Mouse (Mus musculus): Measurements from ENCODE around the gene Adgrg5. TPM values are rescaled to one million over a fixed set of nuclear protein-coding genes. Genes with fewer than 3 reads are reported as not detected.
A peak's percentile ranks its signal among the peaks of the same experiment; 100 is the strongest.

Gene Adgrg5
- polyA plus RNA-seq, 1 experiment = 0.15 TPM

DNA sequence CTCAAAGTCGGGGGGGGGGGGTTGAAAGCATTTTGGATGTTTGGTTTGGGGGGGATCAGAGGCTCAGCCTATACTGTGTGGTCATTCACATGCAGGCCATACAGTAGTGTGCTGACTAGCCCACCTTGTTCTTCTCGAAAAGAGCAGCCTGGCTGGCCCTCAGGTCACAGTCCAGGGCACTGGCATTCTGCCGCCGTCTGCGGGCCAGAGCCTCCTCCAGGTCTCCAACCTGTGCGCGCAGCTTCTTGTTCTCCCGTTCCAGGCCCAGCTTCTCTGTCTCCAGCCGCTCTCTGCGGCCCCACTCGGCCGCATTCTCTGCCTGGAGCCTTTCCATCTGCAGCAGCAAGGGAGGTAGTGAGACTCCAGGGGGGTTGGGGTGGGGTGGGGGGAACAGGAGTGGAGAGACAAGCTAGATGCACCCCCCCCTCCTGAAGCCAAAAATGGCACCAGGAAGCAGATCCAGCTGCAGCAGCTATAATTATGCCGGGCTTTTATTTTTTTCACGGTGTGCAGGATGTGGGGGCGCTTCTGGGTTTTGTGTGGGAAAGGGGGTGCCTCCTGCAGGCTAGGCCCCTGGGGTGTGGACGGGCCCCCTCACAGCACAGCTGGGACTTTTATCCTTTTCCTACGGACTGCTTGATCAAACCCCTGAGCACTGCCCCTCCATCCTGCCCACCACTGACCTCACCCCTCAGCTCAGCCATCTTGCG lies 15.7 kb upstream of the Adgrg5 start:
- Histone ChIP-seq H3K4me1 (ENCODE audit: control insufficient read depth, insufficient read depth, low read length) (peaks cover under 1% of the 10 kb centered on the region), H3K4me3 (ENCODE audit: control insufficient read depth, low read depth, low read length) (no peak overlapping the region), H3K27ac (ENCODE audit: control insufficient read depth, insufficient read depth, low read depth, low read length) (no peak overlapping the region), H3K27me3 (ENCODE audit: control insufficient read depth, insufficient read depth, low read length) (no peaks in the 10 kb centered on the region), H3K36me3 (ENCODE audit: control insufficient read depth, insufficient read depth, low read length) (no peaks in the 10 kb centered on the region)
- TF ChIP-seq CTCF (IDR thresholded peaks at IDR 0.05; ENCODE audit: control insufficient read depth, insufficient read depth, insufficient replicate concordance, low read depth, low read length) (no peak), POLR2A (IDR thresholded peaks at IDR 0.05; ENCODE audit: control insufficient read depth, low read depth, low read length) (no peak)

DNA sequence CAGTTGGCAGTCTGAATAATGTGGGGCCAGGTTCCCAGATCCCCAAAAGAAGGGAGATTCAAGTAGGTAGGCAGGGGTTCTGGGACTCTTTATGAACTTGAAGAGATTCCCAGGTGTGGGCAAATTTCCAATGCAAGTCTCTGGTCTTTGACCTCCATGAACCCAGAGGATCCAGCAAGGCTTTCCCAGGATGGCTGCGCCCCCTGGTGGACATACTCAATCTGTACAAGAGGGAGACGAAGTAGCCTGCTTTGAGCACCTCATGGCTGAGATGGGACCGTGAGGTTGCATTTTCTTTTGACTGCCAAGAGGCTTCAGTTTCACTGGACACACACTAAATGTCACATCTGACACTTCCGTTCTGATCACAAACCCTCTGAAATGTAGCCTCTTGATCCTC lies 14.6 kb upstream of the Adgrg5 start:
- Histone ChIP-seq H3K4me3 (ENCODE audit: control insufficient read depth, low read depth, low read length) (no peak overlapping the region), H3K27ac (ENCODE audit: control insufficient read depth, insufficient read depth, low read depth, low read length) (no peak overlapping the region), H3K4me1 (ENCODE audit: control insufficient read depth, insufficient read depth, low read length) (peaks cover 11% of the 10 kb centered on the region), H3K36me3 (ENCODE audit: control insufficient read depth, insufficient read depth, low read length) (no peaks in the 10 kb centered on the region), H3K27me3 (ENCODE audit: control insufficient read depth, insufficient read depth, low read length) (no peaks in the 10 kb centered on the region)
- no peak for TF ChIP-seq POLR2A (IDR thresholded peaks at IDR 0.05; ENCODE audit: control insufficient read depth, low read depth, low read length)
- peak; percentile 84; the same call in 1 of the 2 replicates for TF ChIP-seq CTCF (IDR thresholded peaks at IDR 0.05; ENCODE audit: control insufficient read depth, insufficient read depth, insufficient replicate concordance, low read depth, low read length)

DNA sequence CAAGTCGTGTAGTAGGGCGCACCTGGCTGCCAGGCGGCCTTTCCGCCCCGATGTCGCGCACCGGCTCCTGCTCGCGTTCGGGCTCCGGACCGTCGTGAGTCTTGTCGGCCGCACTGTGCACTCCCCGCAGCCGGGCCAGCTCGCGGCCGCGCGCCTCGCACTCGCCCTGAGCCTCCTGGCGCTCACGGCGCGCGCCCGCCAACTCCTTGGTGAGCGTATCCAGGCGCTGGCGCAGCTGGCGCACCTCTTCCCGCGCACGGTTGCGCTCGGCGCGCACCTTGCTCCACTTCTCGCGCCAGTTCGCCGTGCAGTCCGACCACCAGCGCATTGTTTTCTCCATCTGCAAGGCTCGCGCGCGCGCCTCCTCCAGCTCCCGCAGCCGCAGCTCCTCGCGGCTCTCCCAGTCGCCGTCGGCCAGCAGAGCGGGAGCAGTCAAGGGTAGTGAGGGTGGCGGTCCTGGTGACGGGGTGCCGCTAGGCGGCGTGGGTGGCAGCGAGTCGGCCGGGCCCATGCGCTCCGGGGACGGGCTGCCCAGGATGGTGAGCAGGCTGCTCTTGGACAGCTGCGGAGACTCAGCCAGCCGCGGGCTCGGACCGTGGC lies 10.3 kb upstream of the Adgrg5 start:
- Histone ChIP-seq H3K27ac (ENCODE audit: control insufficient read depth, insufficient read depth, low read depth, low read length) (no peak overlapping the region), H3K36me3 (ENCODE audit: control insufficient read depth, insufficient read depth, low read length) (no peaks in the 10 kb centered on the region), H3K4me3 (ENCODE audit: control insufficient read depth, low read depth, low read length) (peak overlapping the region; percentile 64), H3K27me3 (ENCODE audit: control insufficient read depth, insufficient read depth, low read length) (no peaks in the 10 kb centered on the region), H3K4me1 (ENCODE audit: control insufficient read depth, insufficient read depth, low read length) (peaks cover 22% of the 10 kb centered on the region)
- TF ChIP-seq POLR2A (IDR thresholded peaks at IDR 0.05; ENCODE audit: control insufficient read depth, low read depth, low read length) (no peak), CTCF (IDR thresholded peaks at IDR 0.05; ENCODE audit: control insufficient read depth, insufficient read depth, insufficient replicate concordance, low read depth, low read length) (0 out of 2 replicates have a peak, but pooled peaks have one; percentile 12)

DNA sequence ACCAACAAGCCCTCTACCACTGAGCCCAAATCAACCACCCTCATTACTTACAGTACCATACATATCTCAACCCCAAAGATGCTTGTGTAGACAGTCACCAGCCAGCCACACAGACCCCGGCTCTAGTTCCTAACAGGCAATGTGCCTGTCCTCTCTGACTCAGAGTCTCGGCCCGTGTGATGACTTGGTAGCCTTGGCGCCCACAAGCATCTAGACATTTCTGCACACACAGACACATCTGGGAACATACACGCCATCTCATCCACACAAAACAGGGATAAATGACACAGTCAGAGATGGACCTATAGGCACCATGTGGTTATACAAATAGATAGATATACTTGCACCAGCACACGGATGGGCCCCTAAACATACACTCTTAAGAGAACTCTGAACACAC lies 9.2 kb upstream of the Adgrg5 start:
- H3K4me3 ChIP-seq (ENCODE audit: control insufficient read depth, low read depth, low read length) = no peak overlapping the region
- no peak for TF ChIP-seq CTCF (IDR thresholded peaks at IDR 0.05; ENCODE audit: control insufficient read depth, insufficient read depth, insufficient replicate concordance, low read depth, low read length)
- no peak for TF ChIP-seq POLR2A (IDR thresholded peaks at IDR 0.05; ENCODE audit: control insufficient read depth, low read depth, low read length)
- peaks cover 24% of the 10 kb centered on the region for H3K4me1 ChIP-seq (ENCODE audit: control insufficient read depth, insufficient read depth, low read length)
- H3K27me3 ChIP-seq (ENCODE audit: control insufficient read depth, insufficient read depth, low read length) = no peaks in the 10 kb centered on the region
- H3K27ac ChIP-seq (ENCODE audit: control insufficient read depth, insufficient read depth, low read depth, low read length) = no peak overlapping the region
- no peaks in the 10 kb centered on the region for H3K36me3 ChIP-seq (ENCODE audit: control insufficient read depth, insufficient read depth, low read length)

DNA sequence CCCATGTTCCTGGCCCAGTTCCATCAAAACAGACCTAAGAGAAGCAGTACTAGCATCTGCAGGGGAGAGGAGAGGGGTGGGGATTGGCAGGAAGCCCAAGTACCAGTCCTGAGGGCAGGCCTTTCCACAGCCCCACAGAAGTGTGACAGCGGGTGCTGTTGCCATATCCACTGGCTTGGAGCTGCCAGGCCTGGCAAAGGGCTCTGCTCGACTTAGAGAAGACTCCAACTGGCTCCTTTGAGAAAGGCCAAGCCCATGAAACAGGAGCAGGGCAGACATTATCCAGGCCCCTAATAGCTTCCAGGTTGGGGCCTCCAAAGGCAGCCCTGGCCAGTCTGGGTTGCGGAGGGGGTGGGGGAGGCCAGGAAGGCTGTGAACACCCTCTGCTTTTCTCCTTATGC lies 8.8 kb upstream of the Adgrg5 start:
- Histone ChIP-seq H3K4me3 (ENCODE audit: control insufficient read depth, low read depth, low read length) (no peak overlapping the region), H3K4me1 (ENCODE audit: control insufficient read depth, insufficient read depth, low read length) (peaks cover 24% of the 10 kb centered on the region), H3K36me3 (ENCODE audit: control insufficient read depth, insufficient read depth, low read length) (no peaks in the 10 kb centered on the region), H3K27me3 (ENCODE audit: control insufficient read depth, insufficient read depth, low read length) (no peaks in the 10 kb centered on the region), H3K27ac (ENCODE audit: control insufficient read depth, insufficient read depth, low read depth, low read length) (no peak overlapping the region)
- TF ChIP-seq POLR2A (IDR thresholded peaks at IDR 0.05; ENCODE audit: control insufficient read depth, low read depth, low read length) (no peak), CTCF (IDR thresholded peaks at IDR 0.05; ENCODE audit: control insufficient read depth, insufficient read depth, insufficient replicate concordance, low read depth, low read length) (no peak)

DNA sequence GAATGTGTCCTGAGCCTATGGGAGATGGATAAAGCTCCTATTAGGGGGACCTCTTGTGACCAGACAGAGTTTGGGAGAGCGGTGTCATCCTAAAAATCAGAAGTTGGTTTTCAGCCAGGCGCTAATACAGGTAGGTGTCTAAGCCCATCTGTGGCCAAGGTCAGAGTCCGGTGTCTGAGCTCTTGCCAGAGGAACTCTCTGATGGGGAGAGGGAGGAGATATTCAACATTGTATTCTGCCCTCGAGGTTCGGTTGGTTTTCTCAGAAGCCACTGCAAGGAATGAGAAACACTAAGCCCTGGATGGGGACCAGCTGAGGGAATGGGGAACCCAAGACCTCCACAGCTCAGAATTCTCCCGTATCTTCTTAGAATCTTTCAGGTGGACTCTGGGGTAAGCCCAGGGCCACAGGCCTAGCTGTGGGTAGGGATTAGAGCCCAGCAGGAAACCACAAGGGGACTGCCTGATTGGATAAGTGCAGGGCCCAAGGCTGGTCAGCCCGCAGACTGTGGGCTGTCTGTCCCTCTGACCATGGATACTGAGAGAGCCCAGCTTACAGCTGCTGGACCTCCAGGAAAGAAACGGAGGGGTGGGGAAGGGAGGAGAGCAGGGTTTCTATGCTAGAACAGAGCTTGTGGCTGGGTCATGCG lies 7.1 kb upstream of the Adgrg5 start:
- H3K4me1 ChIP-seq (ENCODE audit: control insufficient read depth, insufficient read depth, low read length) = peaks cover 24% of the 10 kb centered on the region
- H3K27ac ChIP-seq (ENCODE audit: control insufficient read depth, insufficient read depth, low read depth, low read length) = no peak overlapping the region
- TF ChIP-seq POLR2A (IDR thresholded peaks at IDR 0.05; ENCODE audit: control insufficient read depth, low read depth, low read length) (no peak), CTCF (IDR thresholded peaks at IDR 0.05; ENCODE audit: control insufficient read depth, insufficient read depth, insufficient replicate concordance, low read depth, low read length) (no peak)
- H3K36me3 ChIP-seq (ENCODE audit: control insufficient read depth, insufficient read depth, low read length) = no peaks in the 10 kb centered on the region
- H3K4me3 ChIP-seq (ENCODE audit: control insufficient read depth, low read depth, low read length) = no peak overlapping the region
- no peaks in the 10 kb centered on the region for H3K27me3 ChIP-seq (ENCODE audit: control insufficient read depth, insufficient read depth, low read length)

DNA sequence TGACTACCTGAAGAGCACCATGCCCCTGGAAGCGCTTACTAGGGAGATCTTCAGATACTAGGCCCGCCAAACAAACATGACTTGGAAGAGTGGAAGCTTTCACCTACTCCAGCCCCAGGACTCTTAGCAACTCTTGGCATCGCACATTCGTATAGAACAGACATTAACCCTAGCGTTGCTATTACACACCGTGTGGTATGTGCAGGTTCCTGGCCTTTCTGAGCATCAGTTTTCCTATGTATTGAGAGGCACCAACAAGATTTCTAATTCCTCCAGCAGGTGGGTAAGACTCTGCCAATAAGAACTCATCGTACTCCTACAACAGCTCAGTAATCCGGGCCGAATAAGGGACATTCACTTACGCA lies 6.6 kb upstream of the Adgrg5 start:
- Histone ChIP-seq H3K36me3 (ENCODE audit: control insufficient read depth, insufficient read depth, low read length) (no peaks in the 10 kb centered on the region), H3K27ac (ENCODE audit: control insufficient read depth, insufficient read depth, low read depth, low read length) (no peak overlapping the region), H3K27me3 (ENCODE audit: control insufficient read depth, insufficient read depth, low read length) (no peaks in the 10 kb centered on the region), H3K4me3 (ENCODE audit: control insufficient read depth, low read depth, low read length) (peak overlapping the region; percentile 46), H3K4me1 (ENCODE audit: control insufficient read depth, insufficient read depth, low read length) (peaks cover 24% of the 10 kb centered on the region)
- no peak for TF ChIP-seq CTCF (IDR thresholded peaks at IDR 0.05; ENCODE audit: control insufficient read depth, insufficient read depth, insufficient replicate concordance, low read depth, low read length)
- no peak for TF ChIP-seq POLR2A (IDR thresholded peaks at IDR 0.05; ENCODE audit: control insufficient read depth, low read depth, low read length)
